Mouse (Mus musculus): ENCODE results near the gene Chrnb4. TPM values are rescaled to one million over a fixed set of nuclear protein-coding genes. Genes with fewer than 3 reads are reported as not detected.

Chrnb4 gene
- not detected in 2 replicates for polyA plus RNA-seq (2012)

GRCm38 (mm10) chr9:55048211-55048880 lies at the start of gene Chrnb4:
TSS of gene Chrnb4 (minus strand) at chr9:55048779.

DNA sequence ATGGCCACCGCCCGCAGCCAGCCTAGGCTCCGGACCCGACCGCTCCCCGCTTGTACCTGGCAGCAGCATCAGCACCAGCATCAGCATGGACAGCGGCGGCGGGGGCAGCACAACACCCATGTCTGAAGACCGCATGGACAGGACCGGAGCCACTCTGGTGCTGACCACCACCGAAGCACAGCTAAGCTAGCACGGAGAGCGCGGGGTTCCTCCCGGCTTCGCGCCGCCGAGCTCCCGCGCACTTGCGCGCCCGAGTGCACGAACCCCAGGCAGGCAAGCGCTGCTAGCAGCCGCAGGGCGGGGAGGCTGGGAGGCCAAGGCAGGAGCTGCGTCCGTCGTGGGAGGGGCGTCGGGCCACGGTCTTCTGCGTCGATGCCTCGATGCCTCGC lies 22.3 kb downstream of the Chrnb4 start, which contains the start of gene Chrna3:
Chrna3 (minus strand) TSS at position 288 of the 389 bp plus-strand sequence.

DNA sequence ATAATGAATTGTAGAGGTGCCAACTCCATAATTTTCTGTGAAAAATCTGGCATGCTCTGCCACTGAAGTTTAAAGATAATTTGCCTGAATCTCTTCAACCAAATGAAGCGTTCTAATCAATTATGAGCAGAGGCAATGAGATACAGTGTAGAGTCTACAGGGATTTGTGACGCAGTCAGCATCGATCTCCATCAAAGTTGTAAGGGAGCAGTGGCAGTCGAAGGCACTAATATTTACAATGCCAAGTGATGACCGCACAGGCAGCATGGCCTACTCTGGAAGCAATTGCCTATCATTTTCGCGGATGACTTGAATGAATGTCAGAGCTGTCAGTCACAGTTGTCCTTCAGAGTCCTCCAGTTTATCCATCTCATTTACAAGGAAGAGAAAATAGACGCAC lies 67.9 kb downstream of the Chrnb4 start, which contains the start of gene Chrna5:
Chrna5 (plus strand) TSS at position 207 of the 400 bp plus-strand sequence.

Other genes starting within 250 kb of the Chrnb4 start
- 1.2 and 1.4 TPM in 2 replicates for gene Ireb2, start 185.0 kb downstream of the Chrnb4 start, polyA plus RNA-seq (2012)
- gene Hykk, start 131.5 kb downstream of the Chrnb4 start, polyA plus RNA-seq (2012), result 0.01 TPM in 2 replicates
- gene Psma4, start 98.0 kb downstream of the Chrnb4 start, polyA plus RNA-seq (2012), result 18.3 and 22.7 TPM in 2 replicates
- gene AY074887, start 97.8 kb downstream of the Chrnb4 start, polyA plus RNA-seq (2012), result not detected in 2 replicates
- not detected in 2 replicates for gene Chrna5, start 67.9 kb downstream of the Chrnb4 start, polyA plus RNA-seq (2012)
- not detected in 2 replicates for gene Chrna3, start 22.2 kb downstream of the Chrnb4 start, polyA plus RNA-seq (2012)
- gene Ube2q2, start 100.1 kb upstream of the Chrnb4 start, polyA plus RNA-seq (2012), result 21.2 and 23.5 TPM in 2 replicates
- 15.3 and 16.6 TPM in 2 replicates for gene Fbxo22, start 160.1 kb upstream of the Chrnb4 start, polyA plus RNA-seq (2012)

Data from megakaryocyte-erythroid progenitor cell, adult 5 weeks (primary cell).